Mouse (Mus musculus) myocyte (in vitro differentiated cells): ENCODE measurements around the gene Fam216a.

Source experiments
- E2F4 ChIP-seq: IDR thresholded peaks from one replicate; pipeline ENCODE4 v1.6.1; 2011; ENCODE audit warnings: mild to moderate bottlenecking, control low read depth, moderate library complexity; ENCODE audit not compliant: insufficient read depth
- MAX ChIP-seq: IDR thresholded peaks from one replicate; pipeline ENCODE4 v1.6.1; 2011; ENCODE audit warnings: low read depth, mild to moderate bottlenecking, control low read depth
- MYOD1 ChIP-seq, 3 experiments: IDR thresholded peaks; one replicate each; pipeline ENCODE4 v1.6.1; 2011; ENCODE audit warnings: control low read depth in 2 of 3, low read depth in 2 of 3, mild to moderate bottlenecking in 2 of 3, moderate library complexity in 1 of 3; ENCODE audit not compliant: insufficient read length in 2 of 3, control insufficient read depth in 1 of 3
- POLR2A ChIP-seq: IDR thresholded peaks from one replicate; pipeline ENCODE4 v1.6.1; 2011; ENCODE audit warnings: low read depth, mild to moderate bottlenecking, control low read depth, moderate library complexity; ENCODE audit not compliant: insufficient read length
- REST ChIP-seq: IDR thresholded peaks from one replicate; pipeline ENCODE4 v1.6.1; 2011; ENCODE audit warnings: mild to moderate bottlenecking, control low read depth, moderate library complexity; ENCODE audit not compliant: insufficient read depth, insufficient read length
- TCF3 ChIP-seq: IDR thresholded peaks from one replicate; pipeline ENCODE4 v1.6.1; 2011; ENCODE audit warnings: low read depth, control low read depth; ENCODE audit not compliant: insufficient read length

DNA sequence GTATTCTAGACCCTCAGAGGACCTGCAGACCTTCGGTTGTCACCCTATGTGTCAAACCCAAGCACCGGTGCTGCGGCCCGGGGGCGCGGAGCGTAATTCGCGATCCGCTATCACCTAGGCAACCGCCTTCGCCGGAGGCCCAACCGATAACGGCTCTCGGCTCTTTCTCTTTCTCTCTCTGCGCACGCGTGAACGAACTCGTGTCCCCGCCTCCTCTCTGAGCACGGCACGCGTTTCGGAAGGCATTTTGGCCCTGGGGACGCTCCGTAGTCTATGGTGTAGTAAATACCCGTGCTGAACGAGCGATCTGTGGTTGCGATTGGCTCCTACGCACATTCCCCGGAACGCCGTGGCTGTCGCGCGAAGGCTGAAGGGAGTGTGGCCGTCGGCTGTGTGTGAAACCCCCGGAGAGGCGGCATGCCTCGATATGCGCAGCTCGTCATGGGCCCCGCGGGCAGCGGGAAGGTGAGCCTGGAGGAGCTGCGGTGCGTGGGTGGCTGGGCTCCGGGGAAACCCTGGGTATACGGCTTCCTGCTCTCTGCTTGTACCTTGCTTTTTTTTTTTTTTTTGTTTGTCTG lies at the start of gene Fam216a:
- TF ChIP-seq E2F4 (peak; percentile 76), MAX (peak; percentile 77), POLR2A (peak; percentile 83), TCF3 (no peak), MYOD1 (IDR thresholded peaks at IDR 0.05; ENCODE audit: control insufficient read depth in 1 of 3, insufficient read length in 2 of 3, low read depth in 2 of 3) (peak in 1 of 3 experiments; percentile 3), REST (no peak)
